Mouse (Mus musculus) heart, adult 11 months (tissue): ENCODE data around the gene Jade1.

Experiments
- DNase-seq: peaks from one replicate; pipeline ENCODE4 v3.0.0; 2022

Gene Jade1

GRCm38 (mm10) chr3:41601226-41602020 is 45.9 kb downstream of the Jade1 start:
- DNase-seq = peak; percentile 79

- peak; percentile 92 for DNase-seq
Observed at GRCm38 (mm10) chr3:41602933-41603332, 47.4 kb downstream of the Jade1 start.

GRCm38 (mm10) chr3:41603470-41604019 is 48.0 kb downstream of the Jade1 start:
- peak; percentile 71 for DNase-seq

GRCm38 (mm10) chr3:41604629-41605321 is 49.2 kb downstream of the Jade1 start:
- peak; percentile 83 for DNase-seq

GRCm38 (mm10) chr3:41605601-41606329 is 50.2 kb downstream of the Jade1 start:
- peak; percentile 94 for DNase-seq

GRCm38 (mm10) chr3:41606330-41606664 is 50.8 kb downstream of the Jade1 start:
- peak; percentile 78 for DNase-seq

GRCm38 (mm10) chr3:41607050-41607449 is 51.5 kb downstream of the Jade1 start:
- peak; percentile 88 for DNase-seq

GRCm38 (mm10) chr3:41607467-41607866 is 51.9 kb downstream of the Jade1 start:
- DNase-seq = no peak

GRCm38 (mm10) chr3:41609071-41609470 is 53.5 kb downstream of the Jade1 start:
- no peak for DNase-seq

GRCm38 (mm10) chr3:41612211-41612610 is 56.7 kb downstream of the Jade1 start:
- DNase-seq = no peak

GRCm38 (mm10) chr3:41613706-41614105 is 58.2 kb downstream of the Jade1 start:
- no peak for DNase-seq

GRCm38 (mm10) chr3:41614230-41614985 is 58.9 kb downstream of the Jade1 start:
- DNase-seq = no peak

DNA sequence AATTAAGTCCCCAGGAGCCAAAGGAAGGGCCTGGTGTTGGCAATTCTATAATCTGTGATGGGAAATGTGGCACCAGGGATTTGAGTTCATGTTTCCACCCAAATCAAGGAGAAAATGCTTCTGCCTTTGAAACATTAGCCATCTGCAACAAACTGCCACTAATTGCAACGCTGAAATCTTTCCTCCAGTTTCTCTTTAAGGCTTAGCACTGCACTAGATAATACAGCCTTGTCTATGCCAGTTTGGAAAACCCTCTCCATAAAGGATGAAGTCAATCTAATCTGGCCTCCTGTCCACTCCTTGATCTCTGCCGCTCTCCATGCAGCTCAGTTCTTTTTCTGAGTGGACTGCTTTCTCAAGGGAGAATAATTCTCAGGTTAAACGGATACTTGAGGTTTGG is 62.5 kb downstream of the Jade1 start:
- no peak for DNase-seq

DNA sequence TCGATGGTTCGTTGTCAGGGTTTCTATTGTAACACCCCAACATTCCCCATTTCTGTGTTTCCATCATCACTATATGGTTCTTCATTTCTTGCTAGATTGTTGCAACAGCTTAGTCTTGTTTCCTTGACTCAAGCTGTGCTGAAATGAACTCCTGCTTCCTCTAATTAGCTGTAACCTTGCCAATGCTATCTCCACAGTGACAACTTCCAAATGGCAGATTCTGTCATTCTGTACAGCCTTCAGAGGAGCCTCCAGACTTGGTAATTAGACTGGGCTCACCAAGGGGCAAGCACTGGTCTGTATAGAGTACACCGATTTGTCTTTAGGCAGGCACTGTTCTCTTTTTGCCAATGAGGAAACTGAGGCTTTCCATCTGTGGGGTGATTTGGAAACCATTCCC is 63.0 kb downstream of the Jade1 start:
- no peak for DNase-seq

- no peak for DNase-seq
Observed at GRCm38 (mm10) chr3:41620971-41621370, 65.4 kb downstream of the Jade1 start.

- no peak for DNase-seq
Observed at GRCm38 (mm10) chr3:41655642-41656041, 100.1 kb downstream of the Jade1 start.
